Mouse (Mus musculus) forebrain, embryonic 14.5 days (tissue): Measurements from ENCODE around the gene Ovol3. TPM values are rescaled to one million over a fixed set of nuclear protein-coding genes. Genes with fewer than 3 reads are reported as not detected.

Source experiments
- ATAC-seq: fragments of 200-750 bp; cut with Nextera tagmentation; 2 replicates; pipeline ENCODE4 v1.8.0; 2017; ENCODE audit warnings: mild to moderate bottlenecking, moderate library complexity
- DNase-seq: peaks from one replicate; pipeline ENCODE4 v3.0.0-alpha.2; 2015; ENCODE audit warnings: low spot score
- H3K27ac ChIP-seq: fragments of 300-500 bp; sonication (generic); 2 replicates; pipeline ENCODE4 v1.5.1; 2014; ENCODE audit warnings: low read depth, mild to moderate bottlenecking, control low read depth, low read length, moderate library complexity
- H3K27me3 ChIP-seq: fragments of 300-500 bp; sonication (generic); replicated peaks from 2 replicates; pipeline ENCODE4 v1.6.1; 2014; ENCODE audit warnings: low read length, control low read depth, mixed read lengths; ENCODE audit not compliant: control insufficient read depth, insufficient read depth
- H3K36me3 ChIP-seq: fragments of 300-500 bp; sonication (generic); 2 replicates; pipeline ENCODE4 v1.6.1; 2014; ENCODE audit warnings: low read length, control low read depth; ENCODE audit not compliant: control insufficient read depth, insufficient read depth
- H3K4me1 ChIP-seq: fragments of 300-500 bp; sonication (generic); 2 replicates; pipeline ENCODE4 v1.6.1; 2014; ENCODE audit warnings: antibody characterized with exemption, low read length, control low read depth; ENCODE audit not compliant: control insufficient read depth, insufficient read depth
- H3K4me2 ChIP-seq: fragments of 300-500 bp; sonication (generic); 2 replicates; pipeline ENCODE4 v1.6.1; 2014; ENCODE audit warnings: mild to moderate bottlenecking, control low read depth, low read length
- H3K4me3 ChIP-seq: fragments of 300-500 bp; sonication (generic); 2 replicates; pipeline ENCODE4 v1.5.1; 2014; ENCODE audit warnings: low read depth, low read length, control low read depth
- H3K9ac ChIP-seq: fragments of 300-500 bp; sonication (generic); 2 replicates; pipeline ENCODE4 v1.6.1; 2014; ENCODE audit warnings: mild to moderate bottlenecking, low read length, control low read depth, moderate library complexity
- H3K9me3 ChIP-seq: fragments of 300-500 bp; sonication (generic); replicated peaks from 2 replicates; pipeline ENCODE4 v1.6.1; 2016; ENCODE audit warnings: low read length, control low read depth, mixed read lengths; ENCODE audit not compliant: control insufficient read depth
- WGBS: fragments of 180-500 bp; shearing (Covaris S2); extraction: QIAGEN DNeasy Blood & Tissue Kit; methylation state at CpG from one replicate; pipeline ENCODE4 v1.1.7; 2014; 5-methylcytosine and 5-hydroxymethylcytosine counted together
- polyA plus RNA-seq: library from polyadenylated mRNA; unstranded; fragments of >200 nt; fragmentation: Nextera tagmentation; extraction: Ambion mirVana; gene quantifications from 2 replicates; pipeline ENCODE4 v1.2.1, GENCODE M21; 2014

Ovol3 gene
- polyA plus RNA-seq, 1 experiment from 2014 or later = not detected

DNA sequence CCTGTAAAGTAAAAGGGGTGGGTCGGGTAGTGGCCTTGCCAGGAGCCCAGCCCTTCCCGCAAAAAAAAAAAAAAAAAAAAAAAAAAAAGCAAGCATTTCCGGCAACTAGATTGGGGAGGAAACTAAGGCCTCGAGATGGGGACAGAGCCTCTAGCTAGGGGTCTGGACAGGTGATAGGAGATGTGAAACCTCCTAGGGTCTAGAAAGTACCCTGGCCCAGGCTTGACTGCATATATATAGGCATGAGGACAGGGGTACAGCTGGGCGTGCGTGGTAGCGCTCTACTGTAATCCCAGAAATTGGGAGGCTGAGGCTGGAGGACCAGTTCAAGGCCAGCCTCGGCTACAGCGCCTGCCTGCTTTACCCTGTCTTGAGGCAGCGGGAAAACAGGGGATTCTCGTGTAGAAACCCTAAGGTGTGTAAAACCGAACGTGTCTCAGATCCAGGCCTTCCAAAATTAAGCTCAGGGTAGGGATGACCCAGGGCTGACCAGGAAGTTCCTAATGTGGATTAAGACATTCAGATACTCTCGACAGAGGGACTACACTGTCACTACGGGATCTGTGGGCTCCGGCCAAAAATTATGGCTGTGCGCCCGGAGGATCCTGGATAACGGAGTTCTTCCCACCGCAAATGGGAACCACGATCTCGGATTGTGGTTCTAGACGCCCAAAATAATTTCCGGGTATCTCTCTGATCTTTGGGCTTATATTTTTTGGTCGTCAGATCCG is 41.3 kb downstream of the Ovol3 start:
- Histone ChIP-seq H3K4me1 (peaks cover 12% of the 10 kb centered on the region; the same call in 1 of the 2 replicates), H3K4me2 (peak overlapping the region; percentile 84), H3K36me3 (peaks cover 28% of the 10 kb centered on the region), H3K27ac (peak overlapping the region; percentile 71; the same call in 1 of the 2 replicates), H3K9me3 (no peaks in the 10 kb centered on the region), H3K4me3 (peak overlapping the region; percentile 67), H3K9ac (peak overlapping the region; percentile 79), H3K27me3 (no peaks in the 10 kb centered on the region)
- under 1% methylated on average over 26 of the region's 26 CpGs for WGBS
- peak; percentile 22 for ATAC-seq
- DNase-seq = peak; percentile 47

DNA sequence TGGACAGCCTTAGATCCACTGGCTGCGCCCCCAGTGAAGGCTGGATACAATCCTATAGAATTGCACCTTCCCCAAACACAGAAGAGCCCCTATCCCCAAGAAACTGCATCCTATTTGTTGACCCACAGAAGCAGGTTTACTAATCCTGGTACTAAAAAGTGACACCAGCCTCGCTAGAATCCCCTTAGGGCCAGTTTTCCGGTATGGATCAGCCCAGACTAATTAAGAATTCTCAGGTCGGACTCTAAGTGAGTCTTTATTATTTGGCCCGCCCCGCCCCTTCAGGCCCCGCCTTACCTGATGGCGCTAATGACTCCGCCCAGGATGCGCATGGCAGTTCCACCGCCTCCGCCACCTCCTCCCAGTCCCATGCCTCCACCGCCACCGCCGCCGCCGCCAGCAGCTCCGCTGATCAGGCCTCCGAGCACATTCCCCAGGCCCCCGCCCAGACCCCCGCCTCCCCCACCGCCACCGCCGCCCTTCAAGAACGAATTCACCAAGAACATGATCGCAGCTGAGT is 41.9 kb downstream of the Ovol3 start:
- Histone ChIP-seq H3K4me1 (peaks cover 12% of the 10 kb centered on the region; the same call in 1 of the 2 replicates), H3K9me3 (no peaks in the 10 kb centered on the region), H3K4me2 (peak overlapping the region; percentile 84), H3K36me3 (peaks cover 35% of the 10 kb centered on the region), H3K4me3 (peak overlapping the region; percentile 67), H3K27me3 (no peaks in the 10 kb centered on the region), H3K9ac (peak overlapping the region; percentile 79), H3K27ac (peak overlapping the region; percentile 71; the same call in 1 of the 2 replicates)
- peak; percentile 86 for DNase-seq
- ATAC-seq = peak; percentile 70
- WGBS = 1% methylated on average over 26 of the region's 26 CpGs

DNA sequence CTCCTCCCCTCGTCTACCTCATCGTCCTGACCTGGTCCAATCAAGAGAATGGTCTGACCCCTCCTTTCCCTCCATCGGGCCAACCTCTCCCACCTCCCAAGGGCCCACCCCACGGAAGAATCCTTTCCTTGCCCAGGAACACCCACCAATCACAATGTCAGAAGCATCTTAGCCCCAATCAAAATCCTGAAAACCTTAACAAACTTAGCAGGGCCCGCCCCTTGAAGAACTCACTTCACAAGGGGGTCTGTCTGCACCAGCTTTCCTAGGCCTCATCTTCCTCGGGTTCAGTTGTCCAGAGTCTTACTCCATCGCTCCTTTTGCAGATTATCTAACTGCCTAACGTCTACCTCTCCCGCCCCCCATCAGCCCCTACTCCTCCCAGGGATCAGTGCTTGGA is 42.5 kb downstream of the Ovol3 start:
- Histone ChIP-seq H3K4me3 (peak overlapping the region; percentile 67), H3K36me3 (peaks cover 41% of the 10 kb centered on the region), H3K4me1 (peaks cover 12% of the 10 kb centered on the region; the same call in 1 of the 2 replicates), H3K4me2 (peak overlapping the region; percentile 84), H3K9me3 (no peaks in the 10 kb centered on the region), H3K27ac (no peak overlapping the region), H3K9ac (peak overlapping the region; percentile 79), H3K27me3 (no peaks in the 10 kb centered on the region)
- 19% methylated on average over 9 of the region's 9 CpGs for WGBS
- ATAC-seq = no peak
- DNase-seq = no peak

DNA sequence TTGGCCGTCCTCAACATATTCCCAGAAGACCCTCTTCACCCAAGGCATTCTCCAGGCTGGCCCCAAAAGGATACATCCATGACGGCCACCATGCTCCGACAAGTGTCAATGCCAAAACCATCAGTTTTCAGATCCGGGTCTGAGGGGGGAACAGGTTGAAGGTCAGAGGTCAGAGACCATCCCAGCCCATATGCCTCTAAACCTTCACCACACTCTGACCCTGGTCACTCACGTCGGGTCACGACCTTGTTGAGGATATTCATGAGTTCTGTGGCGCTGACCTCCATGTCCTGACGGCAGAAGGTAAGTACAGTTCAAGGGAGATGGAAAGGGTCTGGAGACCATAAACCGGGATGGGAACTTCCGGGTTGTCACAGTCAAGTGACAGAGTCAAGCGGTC is 43.4 kb downstream of the Ovol3 start:
- H3K4me2 ChIP-seq = no peak overlapping the region
- H3K4me3 ChIP-seq = 0 out of 2 replicates have a peak overlapping the region, but pooled peaks have one; percentile 67
- H3K4me1 ChIP-seq = peaks cover 12% of the 10 kb centered on the region; the same call in 1 of the 2 replicates
- H3K9ac ChIP-seq = no peak overlapping the region
- peaks cover 50% of the 10 kb centered on the region for H3K36me3 ChIP-seq
- H3K27ac ChIP-seq = no peak overlapping the region
- ATAC-seq = no peak
- 93% methylated on average over 12 of the region's 12 CpGs for WGBS
- no peaks in the 10 kb centered on the region for H3K9me3 ChIP-seq
- no peak for DNase-seq
- no peaks in the 10 kb centered on the region for H3K27me3 ChIP-seq

DNA sequence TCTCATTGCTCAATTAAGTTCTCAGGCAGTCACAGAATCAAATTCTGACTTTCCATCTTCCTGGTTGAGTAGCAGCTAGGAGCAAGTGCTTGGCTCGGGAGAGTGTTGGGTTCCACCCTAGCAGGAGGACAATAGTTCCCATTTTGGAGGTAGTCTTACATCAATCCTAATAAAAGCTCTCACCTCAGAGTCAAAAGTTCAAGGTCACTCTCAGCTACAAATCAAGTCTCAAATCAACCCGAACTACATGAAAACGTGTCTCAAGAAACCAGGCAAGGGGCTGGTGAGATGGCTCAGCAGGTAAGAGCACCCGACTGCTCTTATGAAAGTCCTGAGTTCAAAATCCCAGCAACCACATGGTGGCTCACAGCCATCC is 46.4 kb downstream of the Ovol3 start:
- no peak overlapping the region for H3K27ac ChIP-seq
- peaks cover 12% of the 10 kb centered on the region; the same call in 1 of the 2 replicates for H3K4me1 ChIP-seq
- H3K4me3 ChIP-seq = no peak overlapping the region
- peaks cover 72% of the 10 kb centered on the region for H3K36me3 ChIP-seq
- H3K9ac ChIP-seq = no peak overlapping the region
- ATAC-seq (no peak), DNase-seq (no peak)
- H3K27me3 ChIP-seq = no peaks in the 10 kb centered on the region
- WGBS = 92% methylated on average over 4 of the region's 4 CpGs
- H3K9me3 ChIP-seq = no peaks in the 10 kb centered on the region
- no peak overlapping the region for H3K4me2 ChIP-seq

DNA sequence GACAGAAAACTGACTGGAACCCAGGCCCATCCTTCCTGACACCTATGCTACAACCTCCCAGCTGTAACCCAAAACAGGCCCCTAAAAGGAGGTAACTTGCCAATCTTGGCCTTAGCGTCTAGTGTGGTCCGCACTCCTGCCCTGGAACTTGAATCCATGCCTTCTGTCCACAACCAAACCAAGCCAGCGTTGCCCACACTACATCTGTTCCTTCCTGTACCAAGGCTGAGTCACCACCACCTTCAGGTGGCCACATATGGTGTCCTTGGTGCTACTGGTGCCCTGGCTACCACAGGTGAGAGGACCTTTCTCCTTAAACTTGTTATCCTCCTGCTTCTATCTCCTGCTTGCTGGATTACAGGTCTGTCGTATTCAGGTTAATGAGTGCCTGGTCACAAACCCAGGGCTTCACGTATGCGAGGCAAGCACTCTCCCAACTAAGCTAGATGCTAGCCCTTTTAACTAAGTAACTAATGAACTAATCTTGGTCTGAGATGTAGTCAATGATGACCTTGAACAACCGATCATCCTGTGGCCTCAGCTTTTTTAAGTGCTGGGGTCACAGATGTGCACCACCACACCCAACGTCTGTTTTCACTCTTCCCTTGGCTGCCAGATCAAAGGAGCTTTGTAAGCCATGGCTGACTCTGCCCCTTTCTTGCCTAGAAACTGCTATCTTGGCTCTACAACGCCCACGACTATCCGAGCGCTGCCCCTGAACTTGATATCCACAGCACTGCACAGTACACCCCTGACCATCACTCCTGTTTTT is 47.0 kb downstream of the Ovol3 start:
- H3K4me3 ChIP-seq = no peak overlapping the region
- H3K9ac ChIP-seq = no peak overlapping the region
- H3K9me3 ChIP-seq = no peaks in the 10 kb centered on the region
- peaks cover 72% of the 10 kb centered on the region for H3K36me3 ChIP-seq
- ATAC-seq = no peak
- no peak overlapping the region for H3K27ac ChIP-seq
- DNase-seq = no peak
- no peaks in the 10 kb centered on the region for H3K27me3 ChIP-seq
- 90% methylated on average over 12 of the region's 12 CpGs for WGBS
- peaks cover 11% of the 10 kb centered on the region; the same call in 1 of the 2 replicates for H3K4me1 ChIP-seq
- H3K4me2 ChIP-seq = no peak overlapping the region

DNA sequence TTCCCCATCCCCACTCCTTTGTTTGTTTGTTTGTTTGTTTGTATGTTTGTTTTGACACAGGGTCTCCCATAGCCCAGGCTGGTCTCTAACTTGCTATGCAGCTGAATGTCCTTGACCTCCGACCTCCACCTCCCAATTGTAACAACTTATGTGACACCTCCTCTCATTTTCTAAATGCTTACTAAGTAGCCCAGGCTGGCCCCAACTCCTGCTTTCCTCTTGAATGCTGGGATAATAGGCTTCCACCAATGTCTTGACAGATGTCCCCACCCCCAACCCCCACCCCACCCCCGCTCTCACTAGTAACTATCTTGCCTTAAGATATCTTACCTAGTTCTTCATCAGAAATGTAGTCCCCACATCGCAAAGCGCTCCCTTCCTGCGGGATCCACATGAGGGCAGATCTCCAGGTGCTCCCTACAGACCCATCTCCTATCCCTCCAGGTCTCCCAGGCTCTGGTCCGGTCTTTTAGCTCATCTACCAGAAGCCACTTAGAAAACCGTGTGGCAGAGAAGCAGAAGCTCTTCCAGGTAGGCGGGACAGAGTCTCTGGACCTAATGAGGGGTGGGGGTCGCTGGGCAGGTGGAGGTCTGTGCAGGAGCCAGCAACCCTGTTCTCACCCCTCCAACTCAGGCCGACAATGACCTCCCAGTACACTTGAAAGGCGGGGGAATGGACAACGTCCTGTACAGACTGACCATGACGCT is 50.7 kb downstream of the Ovol3 start:
- DNase-seq = no peak
- Histone ChIP-seq H3K27ac (no peak overlapping the region), H3K9me3 (no peaks in the 10 kb centered on the region), H3K36me3 (peaks cover 45% of the 10 kb centered on the region), H3K4me2 (no peak overlapping the region), H3K4me3 (no peak overlapping the region), H3K27me3 (no peaks in the 10 kb centered on the region), H3K9ac (no peak overlapping the region), H3K4me1 (no peaks in the 10 kb centered on the region)
- 77% methylated on average over 13 of the region's 13 CpGs for WGBS
- ATAC-seq = no peak

DNA sequence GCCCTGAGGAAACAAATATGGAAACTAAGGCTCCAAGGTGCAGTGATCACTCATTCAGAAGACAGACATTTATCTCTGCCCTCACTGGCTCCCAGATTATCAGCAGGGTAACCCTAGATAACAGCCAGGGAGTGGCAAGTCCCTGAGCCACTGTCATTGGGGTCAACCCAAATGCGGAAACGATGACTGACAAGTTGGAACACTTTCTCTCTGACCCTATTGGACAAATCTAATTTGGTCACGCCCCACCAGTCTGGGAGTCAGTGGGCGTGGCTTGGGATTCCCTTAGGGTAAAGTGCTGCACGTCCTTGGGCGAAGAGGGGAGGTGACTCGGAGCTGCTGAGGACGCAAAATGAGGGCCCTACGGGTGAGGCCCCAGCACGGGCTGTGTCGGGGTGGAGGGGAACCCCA is 51.6 kb downstream of the Ovol3 start, which contains the start of gene Cox7a1:
TSS of gene Cox7a1 (plus strand) at position 266 of the 411 bp plus-strand sequence.
- no peak within 1 kb of the TSS for H3K4me3 ChIP-seq

More for the DNA sequence above, 51.6 kb downstream of the Ovol3 start, which contains the start of gene Cox7a1:
- no peaks in the 10 kb centered on the region for H3K27me3 ChIP-seq
- peak within 1 kb of the TSS; percentile 29; the same call in 1 of the 2 replicates for H3K4me2 ChIP-seq
- no peaks in the 10 kb centered on the region for H3K4me1 ChIP-seq
- H3K36me3 ChIP-seq = peaks cover 45% of the 10 kb centered on the region
- H3K27ac ChIP-seq = no peak within 1 kb of the TSS
- peak; percentile 76 for DNase-seq
- peak; percentile 62 for ATAC-seq
- peak within 1 kb of the TSS; percentile 18; the same call in 1 of the 2 replicates for H3K9ac ChIP-seq
- no peaks in the 10 kb centered on the region for H3K9me3 ChIP-seq
- 3% methylated on average over 11 of the region's 11 CpGs for WGBS
